Mouse (Mus musculus): ENCODE measurements around the gene Krt6a. TPM values are rescaled to one million over a fixed set of nuclear protein-coding genes. Genes with fewer than 3 reads are reported as not detected.

Gene Krt6a
- not detected in 4 replicates for total RNA-seq (2023)

DNA sequence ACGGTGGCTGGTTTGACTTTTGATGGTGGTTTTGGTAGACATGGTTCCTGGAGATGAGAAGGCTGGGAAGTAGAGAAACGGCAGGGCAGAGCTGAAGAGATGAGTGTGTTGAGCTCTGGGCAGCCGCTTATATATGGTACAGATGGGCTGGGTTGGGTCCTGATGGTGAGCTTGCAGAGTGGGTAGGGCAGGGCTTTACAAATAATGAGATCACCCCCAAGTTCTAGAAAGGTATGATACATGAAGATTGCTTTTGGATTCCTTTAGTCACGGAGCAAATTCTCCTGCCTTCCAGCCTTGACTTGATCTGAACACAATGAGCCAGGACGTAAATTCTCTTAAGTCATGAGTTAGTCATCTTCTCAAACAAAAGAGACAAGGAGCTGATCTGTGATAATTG, at the start of gene Krt6a:
Gene Krt6a, minus strand, starts transcription at position 101 of the 400 bp plus-strand sequence.

GRCm38 (mm10) chr15:101742711-101743110, 48.6 kb upstream of the Krt6a start, which contains the start of gene Krt71:
TSS of gene Krt71 (minus strand) at chr15:101743109.

DNA sequence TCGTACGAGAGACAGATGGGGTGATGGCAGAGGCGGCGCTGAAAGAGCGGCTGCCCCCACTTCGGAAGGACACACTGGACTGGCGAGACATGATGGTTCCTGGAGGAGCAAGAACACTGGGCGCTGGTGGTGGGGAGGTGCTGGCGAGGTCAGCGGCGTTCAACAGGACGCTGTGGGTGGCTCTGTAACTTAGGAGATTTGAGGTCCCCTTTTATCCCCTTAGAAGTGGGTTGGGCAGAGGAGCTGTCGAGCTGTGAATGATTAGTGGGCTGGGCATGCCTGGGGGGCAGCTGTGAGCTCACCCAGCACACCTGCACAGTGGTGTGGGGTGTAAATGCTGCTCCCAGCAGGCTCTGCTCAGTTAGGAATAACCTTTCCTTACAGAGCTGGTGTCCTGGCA, 18.6 kb upstream of the Krt6a start, which contains the start of gene Krt5:
Gene Krt5, minus strand, starts transcription at position 179 of the 400 bp plus-strand sequence.

DNA sequence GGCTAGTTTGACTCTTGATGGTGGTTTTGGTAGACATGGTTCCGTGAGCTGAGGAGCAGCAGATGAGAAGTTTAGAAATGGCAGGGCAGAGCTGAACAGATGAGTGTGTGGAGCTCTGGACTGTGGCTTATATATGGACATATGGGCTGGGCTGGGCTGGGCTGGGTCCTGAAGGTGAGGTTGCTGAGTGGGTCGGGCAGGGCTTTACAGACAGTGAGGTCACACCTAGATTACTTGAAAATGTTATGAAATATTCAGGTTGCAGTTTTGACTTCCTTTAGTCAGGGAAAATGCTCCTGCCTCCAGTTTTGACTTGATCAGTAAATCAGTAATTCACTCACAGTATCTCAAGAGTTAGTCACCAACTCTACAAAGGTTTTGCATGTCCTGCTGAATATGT, 13.9 kb downstream of the Krt6a start, which contains the start of gene Krt6b:
Gene Krt6b, minus strand, starts transcription at position 101 of the 400 bp plus-strand sequence.

GRCm38 (mm10) chr15:101647280-101647679, 46.8 kb downstream of the Krt6a start, which contains the start of gene Gm5478:
TSS of gene Gm5478 (minus strand) at chr15:101647380.

Other genes starting within 250 kb of the Krt6a start
- gene Krt88, start 246.6 kb downstream of the Krt6a start, total RNA-seq (2023), result not detected in 4 replicates
- not detected in 4 replicates for gene Krt81, start 230.6 kb downstream of the Krt6a start, total RNA-seq (2023)
- gene Krt86, start 220.8 kb downstream of the Krt6a start, total RNA-seq (2023), result not detected in 4 replicates
- gene Krt83, start 202.8 kb downstream of the Krt6a start, total RNA-seq (2023), result not detected in 4 replicates
- not detected in 4 replicates for gene Gm49425, start 177.0 kb downstream of the Krt6a start, total RNA-seq (2023)
- not detected in 4 replicates for gene Krt84, start 161.5 kb downstream of the Krt6a start, total RNA-seq (2023)
- gene Krt82, start 143.6 kb downstream of the Krt6a start, total RNA-seq (2023), result not detected in 4 replicates
- not detected in 4 replicates for gene Krt90, start 131.4 kb downstream of the Krt6a start, total RNA-seq (2023)
- gene Krt75, start 120.4 kb downstream of the Krt6a start, total RNA-seq (2023), result not detected in 4 replicates
- gene Gm5414, start 66.1 kb downstream of the Krt6a start, total RNA-seq (2023), result not detected in 4 replicates
- not detected in 4 replicates for gene Gm5478, start 46.9 kb downstream of the Krt6a start, total RNA-seq (2023)
- gene Krt6b, start 14.0 kb downstream of the Krt6a start, total RNA-seq (2023), result not detected in 4 replicates
- not detected in 4 replicates for gene Krt5, start 18.6 kb upstream of the Krt6a start, total RNA-seq (2023)
- not detected in 4 replicates for gene Krt71, start 48.8 kb upstream of the Krt6a start, total RNA-seq (2023)
- gene Krt72, start 92.2 kb upstream of the Krt6a start, total RNA-seq (2023), result not detected in 4 replicates
- gene Krt73, start 108.0 kb upstream of the Krt6a start, total RNA-seq (2023), result not detected in 4 replicates
- gene Krt2, start 123.9 kb upstream of the Krt6a start, total RNA-seq (2023), result not detected in 4 replicates
- not detected in 4 replicates for gene Krt1, start 156.5 kb upstream of the Krt6a start, total RNA-seq (2023)
- not detected in 4 replicates for gene Krt77, start 175.4 kb upstream of the Krt6a start, total RNA-seq (2023)
- gene Krt76, start 198.6 kb upstream of the Krt6a start, total RNA-seq (2023), result not detected in 4 replicates
- gene Krt4, start 230.4 kb upstream of the Krt6a start, total RNA-seq (2023), result not detected in 4 replicates
- not detected in 4 replicates for gene Krt79, start 246.0 kb upstream of the Krt6a start, total RNA-seq (2023)